Comparison of ENCODE assay signal across 22 mouse cellular contexts in genomic region chr12:108678366-108678765, GRCm38 (mm10). TPM values are rescaled to one million over a fixed set of nuclear protein-coding genes. Genes with fewer than 3 reads are reported as not detected.
DNase-seq lines count a peak whose midpoint lies in the region; ATAC-seq and TF ChIP-seq lines count a peak whose summit lies in the region.
"Had no signal": no experiment of that assay in that cellular context is flagged by ENCODE, and none has a peak within 500 bp of the region (broad histone marks: within the 10 kb centered on the region; RNA-seq: fewer than 3 reads in every experiment).

No protein-coding gene starts in this region.

- TF ChIP-seq CTCF in intestine, postnatal 0 days (IDR thresholded peaks at IDR 0.05; ENCODE audit: low read depth): no peak

- 47% methylated on average over 4 of the region's 4 CpGs for WGBS in intestine, postnatal 0 days
- WGBS in intestine, embryonic 16.5 days: 66% methylated on average over 4 of the region's 4 CpGs

- H3K27me3 ChIP-seq in intestine, postnatal 0 days (replicated peaks; ENCODE audit: control insufficient read depth, insufficient read depth, low read length): no peaks in the 10 kb centered on the region
- no peaks in the 10 kb centered on the region for H3K27me3 ChIP-seq in intestine, embryonic 16.5 days (replicated peaks; ENCODE audit: control insufficient read depth, insufficient read depth, low read length)
- H3K27me3 ChIP-seq: CH12.LX; embryonic facial prominence, embryonic 13.5 days; forebrain, embryonic 13.5 days; heart, embryonic 15.5 days; hindbrain, embryonic 13.5 days; Patski had no signal

- no peaks in the 10 kb centered on the region for H3K4me1 ChIP-seq in intestine, postnatal 0 days (replicated peaks; ENCODE audit: control insufficient read depth, insufficient read depth, low read length)
- peaks cover 2% of the 10 kb centered on the region; the same call in 1 of the 2 replicates for H3K4me1 ChIP-seq in intestine, embryonic 16.5 days (ENCODE audit: control insufficient read depth, insufficient read depth, low read length)
- peaks cover 48% of the 10 kb centered on the region for H3K4me1 ChIP-seq in brown adipose tissue, adult 24 weeks (ENCODE audit: control insufficient read depth, insufficient read depth, insufficient read length, low read length)
- H3K4me1 ChIP-seq: forebrain, embryonic 13.5 days; hindbrain, embryonic 13.5 days had no signal

- peak overlapping the region; percentile 17; the same call in 1 of the 2 replicates for H3K27ac ChIP-seq in intestine, postnatal 0 days (ENCODE audit: low read depth, low read length)
- H3K27ac ChIP-seq in intestine, embryonic 16.5 days (ENCODE audit: low read length): no peak overlapping the region
- peak overlapping the region; percentile 74 for H3K27ac ChIP-seq in brown adipose tissue, adult 24 weeks (replicated peaks; ENCODE audit: low read depth, low read length)
- H3K27ac ChIP-seq: embryonic facial prominence, embryonic 13.5 days; forebrain, embryonic 13.5 days; heart, embryonic 15.5 days; hindbrain, embryonic 13.5 days had no signal

- ATAC-seq in intestine, postnatal 0 days: no peak
- no peak for ATAC-seq in intestine, embryonic 16.5 days
- ATAC-seq: activated CD4-positive, CD25-positive, alpha-beta regulatory T cell, adult 4 months; forebrain, embryonic 13.5 days; forebrain, postnatal 0 days; Patski had no signal

- H3K4me3 ChIP-seq in intestine, postnatal 0 days (ENCODE audit: low read depth, low read length): no peak overlapping the region
- no peak overlapping the region for H3K4me3 ChIP-seq in intestine, embryonic 16.5 days (ENCODE audit: low read length)
- no peak overlapping the region for H3K4me3 ChIP-seq in brown adipose tissue, adult 24 weeks (ENCODE audit: insufficient read depth, low read depth, low read length)
- H3K4me3 ChIP-seq: embryonic facial prominence, embryonic 13.5 days; forebrain, embryonic 13.5 days; heart, embryonic 15.5 days; hindbrain, embryonic 13.5 days had no signal

- H3K9me3 ChIP-seq in intestine, postnatal 0 days (ENCODE audit: control insufficient read depth): no peaks in the 10 kb centered on the region
- no peaks in the 10 kb centered on the region for H3K9me3 ChIP-seq in intestine, embryonic 16.5 days (ENCODE audit: control insufficient read depth, low read length)
- H3K9me3 ChIP-seq: embryonic facial prominence, embryonic 13.5 days; forebrain, embryonic 13.5 days; heart, embryonic 15.5 days; hindbrain, embryonic 13.5 days had no signal

- H3K36me3 ChIP-seq in intestine, postnatal 0 days (ENCODE audit: control insufficient read depth, insufficient read depth): peaks cover 54% of the 10 kb centered on the region
- H3K36me3 ChIP-seq in intestine, embryonic 16.5 days (ENCODE audit: control insufficient read depth, insufficient read depth, low read length): peaks cover 9% of the 10 kb centered on the region; the same call in 1 of the 2 replicates

- DNase-seq in kidney, adult 9 months: peak; percentile 75
- no peak for DNase-seq in kidney, adult 18-20 months
- peak; percentile 52 to 70 for DNase-seq in kidney, postnatal 36 days
- DNase-seq: adrenal gland, postnatal 14 days; cerebellum, adult 18-20 months; cerebellum, adult 9-11 months; cerebellum, postnatal 36 days; forebrain, postnatal 0 days; gastrocnemius, postnatal 36 days; heart, adult 18-20 months; heart, postnatal 14 days had no signal

- no peak overlapping the region for H3K4me2 ChIP-seq in intestine, postnatal 0 days (replicated peaks; ENCODE audit: low read depth)
- H3K4me2 ChIP-seq in intestine, embryonic 16.5 days (ENCODE audit: low read depth, low read length): no peak overlapping the region
- H3K4me2 ChIP-seq: embryonic facial prominence, embryonic 13.5 days; forebrain, embryonic 13.5 days; heart, embryonic 11.5 days; heart, embryonic 15.5 days; hindbrain, embryonic 13.5 days had no signal

- H3K9ac ChIP-seq in intestine, postnatal 0 days (ENCODE audit: low read depth, low read length): no peak overlapping the region
- H3K9ac ChIP-seq in intestine, embryonic 16.5 days (ENCODE audit: low read depth, low read length): no peak overlapping the region
- H3K9ac ChIP-seq: embryonic facial prominence, embryonic 13.5 days; forebrain, embryonic 13.5 days; forebrain, postnatal 0 days; heart, embryonic 15.5 days; hindbrain, embryonic 13.5 days had no signal

RNA-seq across cellular contexts. Expression of gene Degs2, which starts 23.7 kb away (rescaled TPM):
- polyA plus RNA-seq in intestine, postnatal 0 days (2015; fragmentation: Nextera tagmentation; extraction: Ambion mirVana): 264 and 273 TPM in 2 replicates
- polyA plus RNA-seq in intestine, embryonic 16.5 days (2015; fragmentation: Nextera tagmentation; extraction: Ambion mirVana): 161 and 181 TPM in 2 replicates
- not detected in 2 replicates for polyA plus RNA-seq in brown adipose tissue, adult 24 weeks (2012; ENCODE audit: insufficient read depth, insufficient read length, missing spikeins)

Comparison
In these comparisons a context has a peak if more than half of its experiments do, and no peak if none do; other contexts are left out.
1. RNA of gene Degs2, which starts 23.7 kb away (polyA plus RNA-seq): 264 to 273 TPM in intestine, postnatal 0 days and 161 to 181 TPM in intestine, embryonic 16.5 days; not detected in brown adipose tissue, adult 24 weeks; every median in the first group is over 100 times any median in the second.